Mouse (Mus musculus): ENCODE data around the gene Nkapl. TPM values are rescaled to one million over a fixed set of nuclear protein-coding genes. Genes with fewer than 3 reads are reported as not detected.

Nkapl gene
- total and polyA plus RNA-seq, 3 experiments = 0.12 to 0.17 TPM; not detected in 1

- DNase-seq (ENCODE audit: low read depth, low spot score) = no peak
- TF ChIP-seq ETS1 (IDR thresholded peaks at IDR 0.05; ENCODE audit: low read depth, low read length) (no peak), CHD2 (IDR thresholded peaks at IDR 0.05; ENCODE audit: low read length) (no peak), SMC3 (IDR thresholded peaks at IDR 0.05; ENCODE audit: low read depth, low read length) (no peak), E2F4 (IDR thresholded peaks at IDR 0.05; ENCODE audit: borderline replicate concordance, low read depth, low read length) (no peak), KAT2A (conservative IDR thresholded peaks at IDR 0.05; ENCODE audit: low read depth, low read length) (no peak), MYC (IDR thresholded peaks at IDR 0.05; ENCODE audit: low read depth, low read length) (no peak), NELFE (IDR thresholded peaks at IDR 0.05; ENCODE audit: low read depth, low read length) (no peak), ELF1 (IDR thresholded peaks at IDR 0.05; ENCODE audit: low read depth, low read length) (no peak), TCF12 (IDR thresholded peaks at IDR 0.05; ENCODE audit: low read depth, low read length) (no peak), TBP (IDR thresholded peaks at IDR 0.05; ENCODE audit: low read depth, low read length) (no peak)
- H3K36me3 ChIP-seq (ENCODE audit: control insufficient read depth in 1 of 2, insufficient read depth in 2 of 2, low read length in 2 of 2) = peaks cover 0 to 8% of the 10 kb centered on the region in 2 experiments; a peak in 2 of 4 replicates
- no peak overlapping the region for H3K27ac ChIP-seq (ENCODE audit: control insufficient read depth, low read depth, low read length)
- H3K79me2 ChIP-seq (ENCODE audit: control insufficient read depth, insufficient read depth, low read length, poor library complexity) = peaks cover 2% of the 10 kb centered on the region
- peaks cover 3 to 6% of the 10 kb centered on the region in 2 experiments; a peak in 2 of 4 replicates for H3K4me1 ChIP-seq (ENCODE audit: control insufficient read depth in 1 of 2, insufficient read depth in 2 of 2, low read length in 2 of 2)
- H3K4me3 ChIP-seq (ENCODE audit: control insufficient read depth in 1 of 2, insufficient read depth in 1 of 2, low read depth in 2 of 2, low read length in 2 of 2) = no peak overlapping the region
- H3K9ac ChIP-seq (ENCODE audit: control insufficient read depth, low read depth, low read length, poor library complexity, severe bottlenecking) = no peak overlapping the region
- H3K27me3 ChIP-seq (ENCODE audit: control insufficient read depth in 1 of 2, insufficient read depth in 2 of 2, low read length in 2 of 2) = peaks cover 6% of the 10 kb centered on the region in 2 experiments
- no peaks in the 10 kb centered on the region for H3K9me3 ChIP-seq (replicated peaks; ENCODE audit: insufficient read depth, low read length)
Measured at GRCm38 (mm10) chr13:21456347-21456746, 12.0 kb downstream of the Nkapl start.

GRCm38 (mm10) chr13:21454133-21454532 lies 14.2 kb downstream of the Nkapl start:
- Histone ChIP-seq H3K27ac (ENCODE audit: control insufficient read depth, low read depth, low read length) (no peak overlapping the region), H3K36me3 (ENCODE audit: control insufficient read depth in 1 of 2, insufficient read depth in 2 of 2, low read length in 2 of 2) (peaks cover 0 to 8% of the 10 kb centered on the region in 2 experiments; a peak in 2 of 4 replicates), H3K27me3 (ENCODE audit: control insufficient read depth in 1 of 2, insufficient read depth in 2 of 2, low read length in 2 of 2) (peaks cover 2 to 3% of the 10 kb centered on the region in 2 experiments; a peak in 3 of 4 replicates), H3K4me1 (ENCODE audit: control insufficient read depth in 1 of 2, insufficient read depth in 2 of 2, low read length in 2 of 2) (peaks cover 3 to 6% of the 10 kb centered on the region in 2 experiments; a peak in 2 of 4 replicates), H3K4me3 (ENCODE audit: control insufficient read depth in 1 of 2, insufficient read depth in 1 of 2, low read depth in 2 of 2, low read length in 2 of 2) (peak overlapping the region in 1 of 2 experiments; percentile 65; a peak in 2 of 4 replicates), H3K9ac (ENCODE audit: control insufficient read depth, low read depth, low read length, poor library complexity, severe bottlenecking) (no peak overlapping the region), H3K79me2 (ENCODE audit: control insufficient read depth, insufficient read depth, low read length, poor library complexity) (peaks cover 2% of the 10 kb centered on the region), H3K9me3 (replicated peaks; ENCODE audit: insufficient read depth, low read length) (no peaks in the 10 kb centered on the region)
- peak; percentile 30 for DNase-seq (ENCODE audit: low read depth, low spot score)
- TF ChIP-seq GATA1 (IDR thresholded peaks at IDR 0.05; ENCODE audit: low read depth, low read length) (0 out of 2 replicates have a peak, but pooled peaks have one; percentile 9), TAL1 (IDR thresholded peaks at IDR 0.05; ENCODE audit: low read length) (no peak), ZNF384 (IDR thresholded peaks at IDR 0.05; ENCODE audit: low read depth, low read length) (peak; percentile 81)

- peak within 1 kb of the TSS; percentile 65 to 87 for H3K4me3 ChIP-seq (ENCODE audit: control insufficient read depth in 1 of 2, insufficient read depth in 1 of 2, low read depth in 2 of 2, low read length in 2 of 2)
- peak within 1 kb of the TSS; percentile 73 for H3K9ac ChIP-seq (ENCODE audit: control insufficient read depth, low read depth, low read length, poor library complexity, severe bottlenecking)
- H3K79me2 ChIP-seq (ENCODE audit: control insufficient read depth, insufficient read depth, low read length, poor library complexity) = peaks cover 2% of the 10 kb centered on the region
- H3K27ac ChIP-seq (ENCODE audit: control insufficient read depth, low read depth, low read length) = peak within 1 kb of the TSS; percentile 48; the same call in 1 of the 2 replicates
- H3K9me3 ChIP-seq (replicated peaks; ENCODE audit: insufficient read depth, low read length) = no peaks in the 10 kb centered on the region
- peaks cover 2 to 3% of the 10 kb centered on the region in 2 experiments; a peak in 3 of 4 replicates for H3K27me3 ChIP-seq (ENCODE audit: control insufficient read depth in 1 of 2, insufficient read depth in 2 of 2, low read length in 2 of 2)
- H3K36me3 ChIP-seq (ENCODE audit: control insufficient read depth in 1 of 2, insufficient read depth in 2 of 2, low read length in 2 of 2) = peaks cover 0 to 8% of the 10 kb centered on the region in 2 experiments; a peak in 2 of 4 replicates
- peak; percentile 90 for DNase-seq (ENCODE audit: low read depth, low spot score)
- peaks cover 3 to 6% of the 10 kb centered on the region in 2 experiments; a peak in 2 of 4 replicates for H3K4me1 ChIP-seq (ENCODE audit: control insufficient read depth in 1 of 2, insufficient read depth in 2 of 2, low read length in 2 of 2)
- TF ChIP-seq NRF1 (IDR thresholded peaks at IDR 0.05; ENCODE audit: insufficient read depth, low read depth, low read length, poor library complexity, severe bottlenecking) (peak; percentile 52; the same call in 1 of the 2 replicates), TBP (IDR thresholded peaks at IDR 0.05; ENCODE audit: low read depth, low read length) (peak; percentile 52; the same call in 1 of the 2 replicates), MYB (IDR thresholded peaks at IDR 0.05; ENCODE audit: low read depth, low read length) (no peak), MAX (IDR thresholded peaks at IDR 0.05; ENCODE audit: low read length) (peak; percentile 48; the same call in 1 of the 2 replicates), GATA1 (IDR thresholded peaks at IDR 0.05; ENCODE audit: low read depth, low read length) (no peak), ZKSCAN1 (IDR thresholded peaks at IDR 0.05; ENCODE audit: low read depth, low read length) (no peak), MYC (IDR thresholded peaks at IDR 0.05; ENCODE audit: low read depth, low read length) (no peak; the same call in 1 of the 2 replicates), ZNF384 (IDR thresholded peaks at IDR 0.05; ENCODE audit: low read depth, low read length) (no peak), CHD2 (IDR thresholded peaks at IDR 0.05; ENCODE audit: low read length) (no peak), POLR2AphosphoS5 (IDR thresholded peaks at IDR 0.05; ENCODE audit: borderline replicate concordance, low read depth, low read length) (no peak), RAD21 (IDR thresholded peaks at IDR 0.05; ENCODE audit: low read depth, low read length) (no peak), UBTF (IDR thresholded peaks at IDR 0.05; ENCODE audit: borderline replicate concordance, insufficient read depth, low read depth, low read length) (no peak), ZMIZ1 (IDR thresholded peaks at IDR 0.05; ENCODE audit: low read depth, low read length) (no peak), POLR2AphosphoS2 (IDR thresholded peaks at IDR 0.05; ENCODE audit: low read length) (peak; percentile 70; the same call in 1 of the 2 replicates), NELFE (IDR thresholded peaks at IDR 0.05; ENCODE audit: low read depth, low read length) (peak; percentile 77), HCFC1 (IDR thresholded peaks at IDR 0.05; ENCODE audit: low read depth, low read length) (peak; percentile 87), SMC3 (IDR thresholded peaks at IDR 0.05; ENCODE audit: low read depth, low read length) (no peak), POLR2A (IDR thresholded peaks at IDR 0.05; ENCODE audit: control insufficient read depth in 1 of 2, insufficient read depth in 1 of 2, low read depth in 1 of 2, low read length in 2 of 2, poor library complexity in 1 of 2) (peak; percentile 72 to 86; a peak in 3 of 4 replicates), ELF1 (IDR thresholded peaks at IDR 0.05; ENCODE audit: low read depth, low read length) (peak; percentile 63; the same call in 1 of the 2 replicates)
Measured at GRCm38 (mm10) chr13:21453449-21453848, 14.9 kb downstream of the Nkapl start, which contains the start of gene Zscan26. Gene Zscan26 (minus strand): TSS chr13:21453730.

Measured in MEL (cell line).